Mouse (Mus musculus): ENCODE measurements around the gene Pou2f1. TPM values are rescaled to one million over a fixed set of nuclear protein-coding genes. Genes with fewer than 3 reads are reported as not detected.

Gene Pou2f1
- total and polyA plus RNA-seq, 3 experiments: 4.6 to 10.2 TPM; not detected in 1

DNA sequence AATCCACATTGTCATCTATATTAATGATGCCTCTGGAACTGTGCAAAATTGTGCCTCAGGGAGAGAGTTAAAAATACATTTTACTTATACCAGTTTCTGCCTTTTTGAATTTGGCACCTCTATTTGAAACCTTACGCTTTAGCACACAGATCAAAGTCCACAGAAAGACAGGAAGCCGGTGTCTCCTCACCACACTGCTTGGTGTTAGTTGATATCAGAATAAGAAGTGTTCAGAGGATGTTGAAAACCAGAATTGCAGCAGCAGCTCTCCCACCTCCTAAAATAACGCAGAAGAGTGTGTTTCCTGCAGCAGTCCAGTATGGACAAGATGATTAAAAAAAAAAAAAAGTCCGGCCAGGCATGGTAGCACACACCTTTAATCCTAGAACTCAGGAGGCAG lies 13.8 kb upstream of the Pou2f1 start:
- peaks cover 7 to 8% of the 10 kb centered on the region in 2 experiments for H3K4me1 ChIP-seq (ENCODE audit: control insufficient read depth in 1 of 2, insufficient read depth in 2 of 2, low read length in 2 of 2)

DNA sequence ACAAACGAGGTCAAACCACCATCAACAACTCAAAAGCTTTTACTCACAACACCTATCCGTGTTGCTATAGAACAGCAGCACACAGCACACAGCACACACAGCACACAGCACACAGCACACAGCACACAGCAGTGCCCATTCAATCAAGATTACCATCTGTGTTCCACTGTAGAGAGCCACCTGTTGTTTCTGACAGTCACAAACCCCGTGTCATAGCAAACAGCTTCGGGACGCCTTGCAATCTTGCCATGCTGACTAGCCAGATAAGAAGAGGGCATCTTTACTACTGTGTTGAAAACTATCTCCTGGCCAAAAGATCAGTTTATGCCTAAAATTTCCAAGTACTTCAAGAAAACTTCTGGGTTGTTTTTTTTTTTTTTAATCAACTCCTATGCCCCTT lies 12.1 kb upstream of the Pou2f1 start:
- Histone ChIP-seq H3K79me2 (ENCODE audit: control insufficient read depth, insufficient read depth, low read length, poor library complexity) (no peaks in the 10 kb centered on the region), H3K9me3 (replicated peaks; ENCODE audit: insufficient read depth, low read length) (no peaks in the 10 kb centered on the region), H3K27ac (ENCODE audit: control insufficient read depth, low read depth, low read length) (no peak overlapping the region), H3K27me3 (ENCODE audit: control insufficient read depth in 1 of 2, insufficient read depth in 2 of 2, low read length in 2 of 2) (no peaks in the 10 kb centered on the region; a peak in 1 of 4 replicates), H3K36me3 (ENCODE audit: control insufficient read depth in 1 of 2, insufficient read depth in 2 of 2, low read length in 2 of 2) (peaks cover 0 to 2% of the 10 kb centered on the region in 2 experiments; a peak in 1 of 4 replicates), H3K9ac (ENCODE audit: control insufficient read depth, low read depth, low read length, poor library complexity, severe bottlenecking) (no peak overlapping the region), H3K4me3 (ENCODE audit: control insufficient read depth in 1 of 2, insufficient read depth in 1 of 2, low read depth in 2 of 2, low read length in 2 of 2) (no peak overlapping the region), H3K4me1 (ENCODE audit: control insufficient read depth in 1 of 2, insufficient read depth in 2 of 2, low read length in 2 of 2) (peaks cover 7 to 8% of the 10 kb centered on the region in 2 experiments)
- DNase-seq (ENCODE audit: low read depth, low spot score): peak; percentile 53
- TF ChIP-seq JUND (IDR thresholded peaks at IDR 0.05; ENCODE audit: low read depth, low read length): no peak
- no peak for TF ChIP-seq MAX (IDR thresholded peaks at IDR 0.05; ENCODE audit: low read length)
- TF ChIP-seq MYC (IDR thresholded peaks at IDR 0.05; ENCODE audit: low read depth, low read length): no peak
- TF ChIP-seq USF2 (IDR thresholded peaks at IDR 0.05; ENCODE audit: borderline replicate concordance in 1 of 2, insufficient read depth in 1 of 2, low read depth in 1 of 2, low read length in 2 of 2): no peak
- no peak for TF ChIP-seq POLR2AphosphoS2 (IDR thresholded peaks at IDR 0.05; ENCODE audit: low read length)
- TF ChIP-seq RAD21 (IDR thresholded peaks at IDR 0.05; ENCODE audit: low read depth, low read length): no peak
- no peak for TF ChIP-seq HCFC1 (IDR thresholded peaks at IDR 0.05; ENCODE audit: low read depth, low read length)
- peak; percentile 65; the same call in 1 of the 2 replicates for TF ChIP-seq GATA1 (IDR thresholded peaks at IDR 0.05; ENCODE audit: low read depth, low read length)
- no peak for TF ChIP-seq MEF2A (IDR thresholded peaks at IDR 0.05; ENCODE audit: extremely low read depth, insufficient replicate concordance, low read depth, low read length, poor library complexity, severe bottlenecking)
- no peak for TF ChIP-seq RCOR1 (IDR thresholded peaks at IDR 0.05; ENCODE audit: low read depth, low read length)
- TF ChIP-seq NRF1 (IDR thresholded peaks at IDR 0.05; ENCODE audit: insufficient read depth, low read depth, low read length, poor library complexity, severe bottlenecking): no peak
- TF ChIP-seq GABPA (IDR thresholded peaks at IDR 0.05; ENCODE audit: low read depth, low read length): no peak
- TF ChIP-seq ZKSCAN1 (IDR thresholded peaks at IDR 0.05; ENCODE audit: low read depth, low read length): no peak
- TF ChIP-seq UBTF (IDR thresholded peaks at IDR 0.05; ENCODE audit: borderline replicate concordance, insufficient read depth, low read depth, low read length): no peak
- TF ChIP-seq ZNF384 (IDR thresholded peaks at IDR 0.05; ENCODE audit: low read depth, low read length): peak; percentile 42; the same call in 1 of the 2 replicates
- TF ChIP-seq ETS1 (IDR thresholded peaks at IDR 0.05; ENCODE audit: low read depth, low read length): peak; percentile 57; the same call in 1 of the 2 replicates
- TF ChIP-seq POLR2AphosphoS5 (IDR thresholded peaks at IDR 0.05; ENCODE audit: borderline replicate concordance, low read depth, low read length): no peak; the same call in 1 of the 2 replicates
- no peak for TF ChIP-seq E2F4 (IDR thresholded peaks at IDR 0.05; ENCODE audit: borderline replicate concordance, low read depth, low read length)
- no peak for TF ChIP-seq MYB (IDR thresholded peaks at IDR 0.05; ENCODE audit: low read depth, low read length)
- TF ChIP-seq BHLHE40 (IDR thresholded peaks at IDR 0.05; ENCODE audit: borderline replicate concordance, low read depth, low read length): no peak
- TF ChIP-seq SMC3 (IDR thresholded peaks at IDR 0.05; ENCODE audit: low read depth, low read length): no peak
- peak; percentile 35; the same call in 1 of the 2 replicates for TF ChIP-seq TCF12 (IDR thresholded peaks at IDR 0.05; ENCODE audit: low read depth, low read length)
- TF ChIP-seq CHD1 (IDR thresholded peaks at IDR 0.05; ENCODE audit: low read depth, low read length): no peak
- TF ChIP-seq MAZ (IDR thresholded peaks at IDR 0.05; ENCODE audit: low read depth, low read length): no peak
- TF ChIP-seq KAT2A (conservative IDR thresholded peaks at IDR 0.05; ENCODE audit: low read depth, low read length): no peak
- TF ChIP-seq SIN3A (IDR thresholded peaks at IDR 0.05; ENCODE audit: low read length): peak; percentile 31; the same call in 1 of the 2 replicates
- TF ChIP-seq TBP (IDR thresholded peaks at IDR 0.05; ENCODE audit: low read depth, low read length): no peak
- peak in 1 of 2 experiments; percentile 24; a peak in 2 of 4 replicates for TF ChIP-seq EP300 (IDR thresholded peaks at IDR 0.05; ENCODE audit: low read depth in 1 of 2, low read length in 2 of 2)
- TF ChIP-seq ZC3H11A (IDR thresholded peaks at IDR 0.05; ENCODE audit: low read depth, low read length): no peak
- TF ChIP-seq USF1 (IDR thresholded peaks at IDR 0.05; ENCODE audit: low read depth, low read length): no peak

More for the DNA sequence above, 13.8 kb upstream of the Pou2f1 start:
- peak; percentile 34 for DNase-seq (ENCODE audit: low read depth, low spot score)
- no peaks in the 10 kb centered on the region; a peak in 1 of 4 replicates for H3K27me3 ChIP-seq (ENCODE audit: control insufficient read depth in 1 of 2, insufficient read depth in 2 of 2, low read length in 2 of 2)
- no peak overlapping the region for H3K27ac ChIP-seq (ENCODE audit: control insufficient read depth, low read depth, low read length)
- H3K4me3 ChIP-seq (ENCODE audit: control insufficient read depth in 1 of 2, insufficient read depth in 1 of 2, low read depth in 2 of 2, low read length in 2 of 2): no peak overlapping the region
- H3K9ac ChIP-seq (ENCODE audit: control insufficient read depth, low read depth, low read length, poor library complexity, severe bottlenecking): no peak overlapping the region
- TF ChIP-seq JUND (IDR thresholded peaks at IDR 0.05; ENCODE audit: low read depth, low read length): no peak
- 0 out of 2 replicates have a peak, but pooled peaks have one; percentile 12 for TF ChIP-seq ZNF384 (IDR thresholded peaks at IDR 0.05; ENCODE audit: low read depth, low read length)
- peaks cover 0 to 2% of the 10 kb centered on the region in 2 experiments; a peak in 1 of 4 replicates for H3K36me3 ChIP-seq (ENCODE audit: control insufficient read depth in 1 of 2, insufficient read depth in 2 of 2, low read length in 2 of 2)
- no peaks in the 10 kb centered on the region for H3K9me3 ChIP-seq (replicated peaks; ENCODE audit: insufficient read depth, low read length)
- H3K79me2 ChIP-seq (ENCODE audit: control insufficient read depth, insufficient read depth, low read length, poor library complexity): no peaks in the 10 kb centered on the region

Data from MEL (cell line).